ENCODE assay signal across 26 mouse cellular contexts in genomic region chr19:15348356-15348755, GRCm38 (mm10).
DNase-seq lines count a peak whose midpoint lies in the region; ATAC-seq and TF ChIP-seq lines count a peak whose summit lies in the region.
"Had no signal": no experiment of that assay in that cellular context is flagged by ENCODE, and none has a peak within 500 bp of the region (broad histone marks: within the 10 kb centered on the region; RNA-seq: fewer than 3 reads in every experiment).

No protein-coding gene starts in this region.

- ATAC-seq in activated CD4-positive, CD25-positive, alpha-beta regulatory T cell, adult 4 months, result no peak
- no peak for ATAC-seq in hindbrain, embryonic 16.5 days
- ATAC-seq: forebrain, embryonic 13.5 days; forebrain, embryonic 16.5 days; intestine, embryonic 15.5 days had no signal

- no peak for TF ChIP-seq CTCF in embryonic fibroblast, embryonic 13.5 days (IDR thresholded peaks at IDR 0.05; ENCODE audit: borderline replicate concordance, insufficient read depth, low read length)

- WGBS in hindbrain, embryonic 16.5 days, result 94% methylated on average over 3 of the region's 3 CpGs

- no peak overlapping the region for H3K9ac ChIP-seq in hindbrain, embryonic 16.5 days (ENCODE audit: low read depth, low read length)
- H3K9ac ChIP-seq: embryonic facial prominence, embryonic 12.5 days; embryonic facial prominence, embryonic 15.5 days; forebrain, embryonic 13.5 days; hindbrain, embryonic 12.5 days; hindbrain, embryonic 15.5 days; intestine, embryonic 15.5 days had no signal

- no peaks in the 10 kb centered on the region for H3K4me1 ChIP-seq in embryonic fibroblast, embryonic 13.5 days (ENCODE audit: control insufficient read depth, insufficient read depth, low read length)
- no peaks in the 10 kb centered on the region for H3K4me1 ChIP-seq in hindbrain, embryonic 16.5 days (ENCODE audit: control insufficient read depth, insufficient read depth, low read depth, low read length)
- H3K4me1 ChIP-seq: embryonic facial prominence, embryonic 12.5 days; embryonic facial prominence, embryonic 15.5 days; forebrain, embryonic 10.5 days; forebrain, embryonic 13.5 days; hindbrain, embryonic 12.5 days; hindbrain, embryonic 15.5 days; intestine, embryonic 15.5 days had no signal

- no peaks in the 10 kb centered on the region for H3K27me3 ChIP-seq in hindbrain, embryonic 16.5 days (replicated peaks; ENCODE audit: control insufficient read depth, insufficient read depth, low read length)
- H3K27me3 ChIP-seq: embryonic facial prominence, embryonic 12.5 days; embryonic facial prominence, embryonic 15.5 days; forebrain, embryonic 13.5 days; hindbrain, embryonic 12.5 days; hindbrain, embryonic 15.5 days; intestine, embryonic 15.5 days had no signal

- H3K36me3 ChIP-seq in hindbrain, embryonic 16.5 days (ENCODE audit: control insufficient read depth, insufficient read depth, low read length), result no peaks in the 10 kb centered on the region
- H3K36me3 ChIP-seq: embryonic facial prominence, embryonic 12.5 days; embryonic facial prominence, embryonic 15.5 days; forebrain, embryonic 10.5 days; hindbrain, embryonic 12.5 days; hindbrain, embryonic 15.5 days; intestine, embryonic 15.5 days had no signal

- H3K27ac ChIP-seq in embryonic fibroblast, embryonic 13.5 days (ENCODE audit: insufficient read depth, low read length), result peak overlapping the region; percentile 83
- H3K27ac ChIP-seq in hindbrain, embryonic 16.5 days (ENCODE audit: low read depth, low read length), result no peak overlapping the region
- H3K27ac ChIP-seq: embryonic facial prominence, embryonic 12.5 days; embryonic facial prominence, embryonic 15.5 days; forebrain, embryonic 10.5 days; forebrain, embryonic 13.5 days; hindbrain, embryonic 12.5 days; hindbrain, embryonic 15.5 days; intestine, embryonic 15.5 days had no signal

- no peak for TF ChIP-seq POLR2A in embryonic fibroblast, embryonic 13.5 days (IDR thresholded peaks at IDR 0.05; ENCODE audit: low read depth, low read length)

- H3K9me3 ChIP-seq in hindbrain, embryonic 16.5 days (ENCODE audit: control insufficient read depth, low read length), result no peaks in the 10 kb centered on the region
- H3K9me3 ChIP-seq: embryonic facial prominence, embryonic 12.5 days; embryonic facial prominence, embryonic 15.5 days; forebrain, embryonic 10.5 days; forebrain, embryonic 13.5 days; hindbrain, embryonic 12.5 days; hindbrain, embryonic 15.5 days; intestine, embryonic 15.5 days had no signal

- no peak overlapping the region for H3K4me3 ChIP-seq in embryonic fibroblast, embryonic 13.5 days (ENCODE audit: insufficient read depth, low read length)
- no peak overlapping the region for H3K4me3 ChIP-seq in hindbrain, embryonic 16.5 days (ENCODE audit: low read length)
- H3K4me3 ChIP-seq: embryonic facial prominence, embryonic 12.5 days; embryonic facial prominence, embryonic 15.5 days; erythroblast, embryonic 14.5 days; forebrain, embryonic 10.5 days; forebrain, embryonic 13.5 days; hindbrain, embryonic 12.5 days; hindbrain, embryonic 15.5 days; intestine, embryonic 15.5 days had no signal

- DNase-seq in urinary bladder, postnatal 14 days (ENCODE audit: low spot score), result peak; percentile 4
- DNase-seq in urinary bladder, postnatal 25 days (ENCODE audit: low spot score), result no peak
- peak; percentile 45 for DNase-seq in NIH3T3 (ENCODE audit: low read depth)
- DNase-seq in skeletal muscle tissue, adult 2 months (ENCODE audit: low read depth, low spot score), result peak; percentile 3
- no peak for DNase-seq in lung, postnatal 14 days
- DNase-seq: adrenal gland, postnatal 10 days; adrenal gland, postnatal 36 days; cerebellum, adult 11 months; cerebellum, adult 8-10 months; cerebellum, postnatal 14 days; gastrocnemius, postnatal 10 days; heart, adult 11 months; kidney, adult 18-20 months had no signal

- H3K4me2 ChIP-seq in hindbrain, embryonic 16.5 days (ENCODE audit: low read length), result no peak overlapping the region
- H3K4me2 ChIP-seq: embryonic facial prominence, embryonic 12.5 days; embryonic facial prominence, embryonic 15.5 days; forebrain, embryonic 13.5 days; heart, embryonic 11.5 days; hindbrain, embryonic 12.5 days; hindbrain, embryonic 15.5 days; intestine, embryonic 15.5 days had no signal

Comparison
In these comparisons a context has a peak if more than half of its experiments do, and no peak if none do; other contexts are left out.
1. DNase-seq: peak in urinary bladder, postnatal 14 days (single experiment), NIH3T3 (single experiment) and skeletal muscle tissue, adult 2 months (single experiment); none in urinary bladder, postnatal 25 days (single experiment) and lung, postnatal 14 days (single experiment).